Mouse (Mus musculus): ENCODE measurements around the gene Tex11. TPM values are rescaled to one million over a fixed set of nuclear protein-coding genes. Genes with fewer than 3 reads are reported as not detected.

Gene Tex11
- total and polyA plus RNA-seq, 2 experiments: 0.09 TPM; not detected in 1

GRCm38 (mm10) chrX:100943640-100944039 is 115.8 kb downstream of the Tex11 start:
- WGBS: 7% methylated on average over 2 of the region's 2 CpGs

GRCm38 (mm10) chrX:100839211-100839610 is 220.3 kb downstream of the Tex11 start:
- Histone ChIP-seq H3K9ac (ENCODE audit: low read depth, low read length) (no peak overlapping the region), H3K36me3 (ENCODE audit: control insufficient read depth, insufficient read depth, low read length) (no peaks in the 10 kb centered on the region), H3K27ac (replicated peaks; ENCODE audit: insufficient read depth, low read depth, low read length) (no peak overlapping the region), H3K79me2 (ENCODE audit: control insufficient read depth, insufficient read depth, low read length) (no peaks in the 10 kb centered on the region), H3K27me3 (ENCODE audit: control insufficient read depth, insufficient read depth, low read length) (no peaks in the 10 kb centered on the region), H3K4me1 (ENCODE audit: control insufficient read depth, insufficient read depth, low read length) (0 out of 2 replicates have a peak, but pooled peaks cover 2% of the 10 kb centered on the region), H3K4me3 (ENCODE audit: insufficient read depth, low read depth, low read length) (no peak overlapping the region)
- peak; percentile 52 for DNase-seq (ENCODE audit: extremely low read depth, low read depth, low spot score)
- TF ChIP-seq POLR2A (IDR thresholded peaks at IDR 0.05; ENCODE audit: extremely low read depth, insufficient read depth, low read length) (no peak), CTCF (IDR thresholded peaks at IDR 0.05; ENCODE audit: low read depth, low read length) (no peak)

More at GRCm38 (mm10) chrX:100943640-100944039, 115.8 kb downstream of the Tex11 start:
- H3K36me3 ChIP-seq (ENCODE audit: control insufficient read depth, insufficient read depth, low read length): no peaks in the 10 kb centered on the region
- H3K9ac ChIP-seq (ENCODE audit: low read depth, low read length): no peak overlapping the region
- H3K27ac ChIP-seq (replicated peaks; ENCODE audit: insufficient read depth, low read depth, low read length): no peak overlapping the region
- peak; percentile 30; the same call in 1 of the 2 replicates for TF ChIP-seq CTCF (IDR thresholded peaks at IDR 0.05; ENCODE audit: low read depth, low read length)
- no peak for TF ChIP-seq POLR2A (IDR thresholded peaks at IDR 0.05; ENCODE audit: extremely low read depth, insufficient read depth, low read length)
- no peaks in the 10 kb centered on the region for H3K27me3 ChIP-seq (ENCODE audit: control insufficient read depth, insufficient read depth, low read length)
- no peak overlapping the region for H3K4me3 ChIP-seq (ENCODE audit: insufficient read depth, low read depth, low read length)
- peak; percentile 32 for DNase-seq (ENCODE audit: extremely low read depth, low read depth, low spot score)
- no peaks in the 10 kb centered on the region for H3K4me1 ChIP-seq (ENCODE audit: control insufficient read depth, insufficient read depth, low read length)
- no peaks in the 10 kb centered on the region for H3K79me2 ChIP-seq (ENCODE audit: control insufficient read depth, insufficient read depth, low read length)

GRCm38 (mm10) chrX:100832806-100833205 is 226.7 kb downstream of the Tex11 start:
- no peak for DNase-seq (ENCODE audit: extremely low read depth, low read depth, low spot score)
- WGBS: 94% methylated on average over 2 of the region's 2 CpGs
- H3K4me3 ChIP-seq (ENCODE audit: insufficient read depth, low read depth, low read length): no peak overlapping the region
- H3K79me2 ChIP-seq (ENCODE audit: control insufficient read depth, insufficient read depth, low read length): no peaks in the 10 kb centered on the region
- no peaks in the 10 kb centered on the region for H3K36me3 ChIP-seq (ENCODE audit: control insufficient read depth, insufficient read depth, low read length)
- no peak for TF ChIP-seq CTCF (IDR thresholded peaks at IDR 0.05; ENCODE audit: low read depth, low read length)
- TF ChIP-seq POLR2A (IDR thresholded peaks at IDR 0.05; ENCODE audit: extremely low read depth, insufficient read depth, low read length): no peak
- H3K4me1 ChIP-seq (ENCODE audit: control insufficient read depth, insufficient read depth, low read length): no peaks in the 10 kb centered on the region
- H3K27me3 ChIP-seq (ENCODE audit: control insufficient read depth, insufficient read depth, low read length): no peaks in the 10 kb centered on the region
- H3K27ac ChIP-seq (replicated peaks; ENCODE audit: insufficient read depth, low read depth, low read length): no peak overlapping the region
- no peak overlapping the region for H3K9ac ChIP-seq (ENCODE audit: low read depth, low read length)

- Histone ChIP-seq H3K9ac (ENCODE audit: low read depth, low read length) (no peak overlapping the region), H3K36me3 (ENCODE audit: control insufficient read depth, insufficient read depth, low read length) (no peaks in the 10 kb centered on the region), H3K4me3 (ENCODE audit: insufficient read depth, low read depth, low read length) (no peak overlapping the region), H3K27me3 (ENCODE audit: control insufficient read depth, insufficient read depth, low read length) (no peaks in the 10 kb centered on the region), H3K27ac (replicated peaks; ENCODE audit: insufficient read depth, low read depth, low read length) (no peak overlapping the region), H3K79me2 (ENCODE audit: control insufficient read depth, insufficient read depth, low read length) (no peaks in the 10 kb centered on the region), H3K4me1 (ENCODE audit: control insufficient read depth, insufficient read depth, low read length) (peaks cover 2% of the 10 kb centered on the region; the same call in 1 of the 2 replicates)
- TF ChIP-seq CTCF (IDR thresholded peaks at IDR 0.05; ENCODE audit: low read depth, low read length) (no peak), POLR2A (IDR thresholded peaks at IDR 0.05; ENCODE audit: extremely low read depth, insufficient read depth, low read length) (no peak)
- WGBS: 96% methylated on average over 1 of the region's 1 CpGs
- peak; percentile 77 for DNase-seq (ENCODE audit: extremely low read depth, low read depth, low spot score)
These were observed 233.9 kb downstream of the Tex11 start for GRCm38 (mm10) chrX:100825557-100825956.

GRCm38 (mm10) chrX:100821149-100821548 is 238.3 kb downstream of the Tex11 start:
- H3K27me3 ChIP-seq (ENCODE audit: control insufficient read depth, insufficient read depth, low read length): no peaks in the 10 kb centered on the region
- no peak overlapping the region for H3K27ac ChIP-seq (replicated peaks; ENCODE audit: insufficient read depth, low read depth, low read length)
- WGBS: 80% methylated on average over 1 of the region's 1 CpGs
- no peak for DNase-seq (ENCODE audit: extremely low read depth, low read depth, low spot score)
- H3K4me3 ChIP-seq (ENCODE audit: insufficient read depth, low read depth, low read length): no peak overlapping the region
- TF ChIP-seq POLR2A (IDR thresholded peaks at IDR 0.05; ENCODE audit: extremely low read depth, insufficient read depth, low read length) (no peak), CTCF (IDR thresholded peaks at IDR 0.05; ENCODE audit: low read depth, low read length) (no peak)
- no peaks in the 10 kb centered on the region for H3K79me2 ChIP-seq (ENCODE audit: control insufficient read depth, insufficient read depth, low read length)
- no peak overlapping the region for H3K9ac ChIP-seq (ENCODE audit: low read depth, low read length)
- H3K36me3 ChIP-seq (ENCODE audit: control insufficient read depth, insufficient read depth, low read length): peaks cover under 1% of the 10 kb centered on the region; the same call in 1 of the 2 replicates
- H3K4me1 ChIP-seq (ENCODE audit: control insufficient read depth, insufficient read depth, low read length): peaks cover 2% of the 10 kb centered on the region; the same call in 1 of the 2 replicates

GRCm38 (mm10) chrX:100818681-100819080 is 240.8 kb downstream of the Tex11 start:
- Histone ChIP-seq H3K27ac (replicated peaks; ENCODE audit: insufficient read depth, low read depth, low read length) (no peak overlapping the region), H3K79me2 (ENCODE audit: control insufficient read depth, insufficient read depth, low read length) (no peaks in the 10 kb centered on the region), H3K36me3 (ENCODE audit: control insufficient read depth, insufficient read depth, low read length) (peaks cover 8% of the 10 kb centered on the region; the same call in 1 of the 2 replicates), H3K4me3 (ENCODE audit: insufficient read depth, low read depth, low read length) (no peak overlapping the region), H3K9ac (ENCODE audit: low read depth, low read length) (no peak overlapping the region), H3K4me1 (ENCODE audit: control insufficient read depth, insufficient read depth, low read length) (no peaks in the 10 kb centered on the region), H3K27me3 (ENCODE audit: control insufficient read depth, insufficient read depth, low read length) (no peaks in the 10 kb centered on the region)
- WGBS: 97% methylated on average over 9 of the region's 9 CpGs
- no peak for TF ChIP-seq POLR2A (IDR thresholded peaks at IDR 0.05; ENCODE audit: extremely low read depth, insufficient read depth, low read length)
- no peak for TF ChIP-seq CTCF (IDR thresholded peaks at IDR 0.05; ENCODE audit: low read depth, low read length)
- DNase-seq (ENCODE audit: extremely low read depth, low read depth, low spot score): no peak

Data from liver, adult 2 months (tissue).